Mouse (Mus musculus) hindbrain, embryonic 11.5 days (tissue): ENCODE measurements at regions not wholly inside any gene's neighbourhood (a gene's known extent, or its start where the extent isn't known, plus 50 kb on each side); places are given as distances from the start of the nearest gene placed in this dataset.

Experiments
- ATAC-seq: fragments of 200-750 bp; cut with Nextera tagmentation; 2 replicates; pipeline ENCODE4 v1.8.0; 2017; ENCODE audit warnings: mild to moderate bottlenecking, moderate TSS enrichment, moderate library complexity; ENCODE audit not compliant: low FRiP score
- DNase-seq: peaks from one replicate; pipeline ENCODE4 v3.0.0-alpha.2; 2015; ENCODE audit warnings: low spot score
- H3K27ac ChIP-seq: fragments of 300-500 bp; sonication (generic); 2 replicates; pipeline ENCODE4 v1.5.1; 2014; ENCODE audit warnings: mild to moderate bottlenecking, low read depth, low read length
- H3K27me3 ChIP-seq: fragments of 300-500 bp; sonication (generic); 2 replicates; pipeline ENCODE4 v1.6.1; 2014; ENCODE audit warnings: mild to moderate bottlenecking, low read length, moderate library complexity, mixed read lengths; ENCODE audit not compliant: control insufficient read depth, insufficient read depth
- H3K36me3 ChIP-seq: fragments of 300-500 bp; sonication (generic); 2 replicates; pipeline ENCODE4 v1.6.1; 2014; ENCODE audit warnings: mild to moderate bottlenecking, low read length, moderate library complexity, mixed read lengths; ENCODE audit not compliant: control insufficient read depth, insufficient read depth
- H3K4me1 ChIP-seq: fragments of 300-500 bp; sonication (generic); replicated peaks from 2 replicates; pipeline ENCODE4 v1.6.1; 2014; ENCODE audit warnings: low read length, mixed read lengths; ENCODE audit not compliant: control insufficient read depth, insufficient read depth
- H3K4me2 ChIP-seq: fragments of 300-500 bp; sonication (generic); replicated peaks from 2 replicates; pipeline ENCODE4 v1.6.1; 2014; ENCODE audit warnings: mild to moderate bottlenecking, low read depth, low read length
- H3K4me3 ChIP-seq: fragments of 300-500 bp; sonication (generic); 2 replicates; pipeline ENCODE4 v1.5.1; 2014; ENCODE audit warnings: low read depth, low read length
- H3K9ac ChIP-seq: fragments of 300-500 bp; sonication (generic); 2 replicates; pipeline ENCODE4 v1.6.1; 2014; ENCODE audit warnings: low read depth, low read length
- H3K9me3 ChIP-seq: fragments of 300-500 bp; sonication (generic); 2 replicates; pipeline ENCODE4 v1.6.1; 2016; ENCODE audit warnings: low read length; ENCODE audit not compliant: control insufficient read depth
- WGBS: fragments of 180-500 bp; shearing (Covaris S2); extraction: QIAGEN DNeasy Blood & Tissue Kit; methylation state at CpG from one replicate; pipeline ENCODE4 v1.1.7; 2014; 5-methylcytosine and 5-hydroxymethylcytosine counted together

GRCm38 (mm10) chr1:12367872-12368271, 954.0 kb downstream of the A830018L16Rik start:
- Histone ChIP-seq H3K27ac (no peak overlapping the region), H3K36me3 (no peaks in the 10 kb centered on the region), H3K9ac (no peak overlapping the region), H3K4me2 (no peak overlapping the region), H3K4me3 (no peak overlapping the region), H3K9me3 (no peaks in the 10 kb centered on the region), H3K4me1 (no peaks in the 10 kb centered on the region), H3K27me3 (no peaks in the 10 kb centered on the region)
- DNase-seq (no peak), ATAC-seq (no peak)
- 96% methylated on average over 6 of the region's 6 CpGs for WGBS

GRCm38 (mm10) chr1:12372968-12373367, 959.1 kb downstream of the A830018L16Rik start:
- H3K27ac ChIP-seq = no peak overlapping the region
- no peaks in the 10 kb centered on the region for H3K36me3 ChIP-seq
- H3K27me3 ChIP-seq = no peaks in the 10 kb centered on the region
- no peaks in the 10 kb centered on the region for H3K4me1 ChIP-seq
- H3K9ac ChIP-seq = no peak overlapping the region
- no peak for DNase-seq
- H3K4me2 ChIP-seq = no peak overlapping the region
- no peaks in the 10 kb centered on the region for H3K9me3 ChIP-seq
- H3K4me3 ChIP-seq = no peak overlapping the region
- no peak for ATAC-seq

- Histone ChIP-seq H3K4me3 (no peak overlapping the region), H3K27me3 (no peaks in the 10 kb centered on the region), H3K9ac (no peak overlapping the region), H3K4me2 (no peak overlapping the region), H3K9me3 (no peaks in the 10 kb centered on the region), H3K36me3 (no peaks in the 10 kb centered on the region), H3K4me1 (no peaks in the 10 kb centered on the region), H3K27ac (no peak overlapping the region; the same call in 1 of the 2 replicates)
- WGBS = 17% methylated on average over 7 of the region's 7 CpGs
- ATAC-seq (peak; percentile 73), DNase-seq (peak; percentile 37)
Observed at GRCm38 (mm10) chr1:12398146-12398884, 984.4 kb downstream of the A830018L16Rik start.

- Histone ChIP-seq H3K27ac (no peak overlapping the region), H3K9me3 (no peaks in the 10 kb centered on the region), H3K4me1 (no peaks in the 10 kb centered on the region), H3K4me2 (no peak overlapping the region), H3K27me3 (no peaks in the 10 kb centered on the region), H3K36me3 (no peaks in the 10 kb centered on the region), H3K9ac (no peak overlapping the region), H3K4me3 (no peak overlapping the region)
- DNase-seq = no peak
- 79% methylated on average over 4 of the region's 4 CpGs for WGBS
- no peak for ATAC-seq
Observed at GRCm38 (mm10) chr1:12405391-12406270, 991.7 kb downstream of the A830018L16Rik start.

GRCm38 (mm10) chr1:12409738-12410523, 996.0 kb downstream of the A830018L16Rik start:
- DNase-seq (no peak), ATAC-seq (peak; percentile 60; the same call in 1 of the 2 replicates)
- Histone ChIP-seq H3K9ac (no peak overlapping the region), H3K36me3 (no peaks in the 10 kb centered on the region), H3K4me2 (no peak overlapping the region), H3K9me3 (no peaks in the 10 kb centered on the region), H3K4me3 (no peak overlapping the region), H3K27me3 (no peaks in the 10 kb centered on the region), H3K27ac (no peak overlapping the region), H3K4me1 (no peaks in the 10 kb centered on the region)
- 71% methylated on average over 6 of the region's 6 CpGs for WGBS

GRCm38 (mm10) chr1:12410524-12410886, 996.6 kb downstream of the A830018L16Rik start:
- Histone ChIP-seq H3K9me3 (no peaks in the 10 kb centered on the region), H3K36me3 (no peaks in the 10 kb centered on the region), H3K4me2 (no peak overlapping the region), H3K4me1 (no peaks in the 10 kb centered on the region), H3K4me3 (no peak overlapping the region), H3K9ac (no peak overlapping the region), H3K27me3 (no peaks in the 10 kb centered on the region), H3K27ac (no peak overlapping the region)
- ATAC-seq (no peak), DNase-seq (no peak)

GRCm38 (mm10) chr1:12424510-12424909, 1010.6 kb downstream of the A830018L16Rik start:
- H3K9ac ChIP-seq = no peak overlapping the region
- no peaks in the 10 kb centered on the region for H3K9me3 ChIP-seq
- H3K36me3 ChIP-seq = no peaks in the 10 kb centered on the region
- 72% methylated on average over 2 of the region's 2 CpGs for WGBS
- H3K4me3 ChIP-seq = no peak overlapping the region
- H3K4me2 ChIP-seq = no peak overlapping the region
- DNase-seq = no peak
- H3K4me1 ChIP-seq = no peaks in the 10 kb centered on the region
- no peak for ATAC-seq
- no peaks in the 10 kb centered on the region for H3K27me3 ChIP-seq
- no peak overlapping the region for H3K27ac ChIP-seq

GRCm38 (mm10) chr1:12437894-12438293, 1024.0 kb downstream of the A830018L16Rik start:
- no peak overlapping the region for H3K9ac ChIP-seq
- H3K4me2 ChIP-seq = no peak overlapping the region
- no peak overlapping the region for H3K4me3 ChIP-seq
- ATAC-seq = no peak
- DNase-seq = no peak
- no peaks in the 10 kb centered on the region for H3K4me1 ChIP-seq
- no peaks in the 10 kb centered on the region for H3K36me3 ChIP-seq
- no peak overlapping the region for H3K27ac ChIP-seq
- WGBS = 60% methylated on average over 2 of the region's 2 CpGs
- no peaks in the 10 kb centered on the region for H3K27me3 ChIP-seq
- no peaks in the 10 kb centered on the region for H3K9me3 ChIP-seq
